Mouse (Mus musculus) thymus, adult 2 months (tissue): Measurements from ENCODE around the gene Btf3l4.

ENCODE experiments used
- CTCF ChIP-seq: fragments of 200-500 bp; IDR thresholded peaks from 2 replicates; pipeline ENCODE4 v1.5.1; 2012; ENCODE audit warnings: mild to moderate bottlenecking, control low read depth, low read length, moderate library complexity, borderline replicate concordance; ENCODE audit not compliant: control insufficient read depth, poor library complexity, insufficient read depth; ENCODE audit errors: extremely low read depth
- POLR2A ChIP-seq: fragments of 200-500 bp; IDR thresholded peaks from 2 replicates; pipeline ENCODE4 v1.6.1; 2012; ENCODE audit warnings: mild to moderate bottlenecking, low read length, control low read depth, moderate library complexity; ENCODE audit not compliant: control insufficient read depth, poor library complexity, insufficient read depth; ENCODE audit errors: extremely low read depth

- TF ChIP-seq CTCF (no peak), POLR2A (no peak)
These were observed 44.5 kb upstream of the Btf3l4 start for GRCm38 (mm10) chr4:108877901-108878300.
